Mouse (Mus musculus): Measurements from ENCODE around the gene Glt8d2.

The Glt8d2 gene

GRCm38 (mm10) chr10:82690494-82690893 is at the start of gene Glt8d2:
Glt8d2 (minus strand) TSS chr10:82690650.
- peak; percentile 18 to 38 for DNase-seq

DNA sequence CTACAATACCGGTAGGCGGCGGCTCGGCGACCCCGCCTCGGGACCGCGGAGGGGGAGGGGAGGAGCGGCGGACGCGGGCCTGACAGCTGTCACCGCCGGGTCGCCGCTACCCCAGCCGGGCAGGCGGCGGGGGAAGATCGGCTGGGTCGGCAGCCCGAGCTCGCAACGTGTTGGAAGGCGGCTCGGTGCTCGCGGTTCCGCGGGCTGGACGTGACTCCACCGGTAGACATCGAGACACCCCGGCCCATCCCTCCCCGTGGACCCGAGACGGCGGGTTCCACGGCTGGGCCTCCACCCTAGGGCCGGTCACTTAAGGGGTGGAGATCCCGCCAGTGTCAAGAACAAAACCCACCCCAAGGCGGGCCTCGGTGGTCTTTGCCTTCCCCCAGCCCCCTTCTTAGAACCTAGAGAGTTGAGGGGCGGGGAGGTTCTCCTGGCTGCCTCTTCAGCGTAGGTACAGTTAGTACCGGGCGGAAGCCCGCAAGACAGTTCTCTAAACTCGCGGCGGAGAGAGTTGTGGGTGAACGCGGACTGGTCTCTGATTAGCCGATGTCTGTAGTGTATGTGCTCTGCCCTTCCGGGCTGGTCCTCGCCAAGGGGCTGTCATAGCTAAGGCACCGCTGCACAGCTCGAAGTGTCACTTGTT is 9.0 kb upstream of the Glt8d2 start:
- DNase-seq, result peak; percentile 6 to 39

GRCm38 (mm10) chr10:82698712-82699261 is 8.3 kb upstream of the Glt8d2 start:
- peak; percentile 89 to 96 for DNase-seq

DNA sequence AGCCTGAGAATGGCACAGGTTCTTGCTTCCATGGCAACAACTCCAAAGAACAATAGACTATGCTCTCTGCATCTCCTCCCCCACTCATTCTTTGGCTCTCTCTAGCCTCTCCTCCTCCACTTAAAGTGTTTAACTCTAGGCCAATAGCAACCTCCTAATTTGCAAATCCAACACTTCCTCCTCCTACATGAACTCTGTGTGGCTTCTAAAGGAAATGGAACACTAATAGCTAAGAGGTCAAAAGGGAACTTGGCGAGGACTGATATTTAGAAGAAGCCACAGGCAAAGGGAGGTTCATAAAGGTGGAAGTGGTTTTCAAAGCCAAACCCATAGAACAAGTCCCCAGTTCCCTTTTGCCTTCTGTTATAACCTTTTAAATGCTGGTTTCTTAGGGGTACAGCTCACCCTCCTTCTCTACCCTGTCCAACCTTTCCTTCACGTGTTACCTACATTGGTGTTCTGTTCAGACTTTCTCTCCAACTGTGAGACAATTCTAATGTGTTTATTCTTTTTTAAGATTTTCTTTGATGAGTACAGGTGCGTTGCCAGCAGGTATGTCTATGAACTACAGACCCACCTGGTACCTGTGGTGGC is 7.0 kb upstream of the Glt8d2 start:
- DNase-seq, result peak in 1 of 2 experiments; percentile 7

- peak in 1 of 2 experiments; percentile 2 for DNase-seq
These were observed 6.1 kb upstream of the Glt8d2 start for GRCm38 (mm10) chr10:82696453-82697079.

DNA sequence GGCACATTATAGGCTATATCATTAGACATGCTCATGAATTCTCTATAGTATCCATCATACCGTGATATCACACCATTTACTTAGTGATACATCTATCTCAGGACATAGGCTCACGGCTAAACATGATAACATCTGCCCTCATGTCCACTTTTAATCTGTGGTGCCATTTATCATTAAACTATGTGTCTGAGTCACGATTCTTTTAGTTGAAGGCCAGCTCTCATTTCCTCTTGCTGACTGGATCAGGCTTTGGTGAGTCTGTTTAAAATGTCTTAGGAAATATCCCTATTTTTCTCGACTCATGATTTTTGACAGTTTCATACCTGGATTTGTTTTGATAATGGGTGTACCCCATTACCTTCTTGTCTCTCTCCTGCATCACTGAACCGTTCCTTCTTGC is 5.5 kb upstream of the Glt8d2 start, which contains the start of gene Hcfc2:
Gene Hcfc2, plus strand, starts transcription at position 205 of the 400 bp plus-strand sequence.
- no peak for DNase-seq

- DNase-seq, result no peak
These were observed 704 bp downstream of the Glt8d2 start for GRCm38 (mm10) chr10:82689681-82690211.

- DNase-seq, result no peak
These were observed 5.0 kb downstream of the Glt8d2 start for GRCm38 (mm10) chr10:82685440-82685839.

- DNase-seq, result no peak
These were observed 8.8 kb downstream of the Glt8d2 start for GRCm38 (mm10) chr10:82681639-82682038.

- no peak for DNase-seq
These were observed 9.7 kb downstream of the Glt8d2 start for GRCm38 (mm10) chr10:82680769-82681168.

GRCm38 (mm10) chr10:82676949-82677348 is 13.5 kb downstream of the Glt8d2 start:
- DNase-seq, result no peak

GRCm38 (mm10) chr10:82670205-82670604 is 20.2 kb downstream of the Glt8d2 start:
- no peak for DNase-seq

GRCm38 (mm10) chr10:82666436-82667234 is 23.8 kb downstream of the Glt8d2 start:
- peak; percentile 86 to 93 for DNase-seq

- no peak for DNase-seq
These were observed 24.5 kb downstream of the Glt8d2 start for GRCm38 (mm10) chr10:82665951-82666350.

- no peak for DNase-seq
These were observed 27.2 kb downstream of the Glt8d2 start for GRCm38 (mm10) chr10:82663289-82663688.

DNA sequence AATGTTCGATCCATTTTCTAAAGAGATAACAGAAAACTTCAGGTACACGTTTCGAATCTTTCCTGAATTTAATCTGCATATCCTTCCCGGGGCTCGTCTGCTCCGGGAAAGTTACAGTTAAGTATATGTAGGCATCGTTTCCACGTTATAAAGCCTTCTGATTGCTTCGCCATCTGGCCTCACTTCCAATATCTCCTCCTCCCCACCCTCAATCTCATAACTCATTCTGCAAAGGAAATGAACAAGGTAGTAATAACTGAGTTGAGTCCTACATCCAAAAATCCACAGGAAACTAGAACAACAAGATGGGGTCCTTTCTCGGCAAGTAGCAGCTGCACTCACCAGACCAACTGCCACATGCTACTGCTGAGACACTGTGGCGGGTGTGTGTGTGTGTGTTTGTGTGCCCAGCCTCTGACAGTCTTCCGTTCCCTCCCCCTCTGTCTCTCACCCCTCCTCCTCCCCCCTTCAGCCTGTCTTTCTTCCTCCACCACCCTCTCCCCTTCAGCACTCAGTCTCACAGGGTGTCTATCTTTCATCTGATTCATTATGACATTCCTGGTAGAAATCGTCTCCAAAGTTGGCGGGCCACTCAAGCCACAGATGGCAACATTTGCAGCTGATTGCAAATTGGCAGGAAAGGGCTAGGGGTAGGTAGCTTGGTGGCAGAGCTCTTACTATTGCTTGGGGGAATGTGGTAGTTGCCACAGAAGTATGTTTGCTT is 28.0 kb downstream of the Glt8d2 start:
- no peak for DNase-seq

- DNase-seq, result no peak
These were observed 28.6 kb downstream of the Glt8d2 start for GRCm38 (mm10) chr10:82661820-82662219.

GRCm38 (mm10) chr10:82654581-82654980 is 35.9 kb downstream of the Glt8d2 start:
- no peak for DNase-seq

DNA sequence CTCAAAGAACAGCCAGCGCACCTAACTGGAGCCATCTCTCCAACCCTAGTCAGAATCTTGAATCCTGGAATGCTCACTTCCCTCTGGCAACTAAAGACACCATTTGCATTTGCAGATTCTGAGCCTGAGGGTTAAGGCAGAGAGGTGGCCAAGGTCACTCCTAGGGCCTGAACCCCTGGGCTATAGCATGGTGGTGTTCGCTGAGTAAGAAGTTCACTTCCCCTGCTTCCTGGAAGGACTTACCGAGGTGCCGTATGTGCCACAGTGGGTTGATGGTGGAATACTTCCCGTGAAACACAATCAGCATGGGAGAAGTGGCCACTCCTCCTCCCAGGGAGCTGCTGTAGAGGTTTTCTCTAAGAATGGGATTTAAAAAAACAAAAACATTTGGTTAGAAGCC is 37.8 kb downstream of the Glt8d2 start:
- no peak for DNase-seq

DNA sequence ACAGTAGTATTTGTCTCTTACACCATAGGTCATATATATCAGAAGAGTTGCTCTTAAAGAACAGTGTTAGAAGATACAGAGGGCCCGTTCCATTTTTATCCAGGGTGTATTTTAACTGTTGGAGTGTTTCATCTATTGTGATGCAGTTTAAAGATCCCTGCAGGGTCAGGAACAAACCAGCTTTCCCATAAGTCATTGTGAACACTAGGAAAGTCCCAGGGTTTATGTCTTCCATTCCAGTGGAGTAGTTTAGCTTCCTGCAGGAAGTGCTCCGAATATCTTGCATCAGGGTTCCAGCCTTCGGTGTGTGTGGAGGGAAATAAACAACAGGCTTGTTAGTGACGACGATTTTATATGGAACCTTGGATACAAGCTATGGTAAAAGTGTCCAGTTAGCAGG is 39.2 kb downstream of the Glt8d2 start:
- no peak for DNase-seq

- DNase-seq, result no peak
These were observed 43.1 kb downstream of the Glt8d2 start for GRCm38 (mm10) chr10:82647205-82647811.
